Mouse (Mus musculus) ovary, postnatal 14 days (tissue): Measurements from ENCODE around the gene Cdon.
A peak's percentile ranks its signal among the peaks of the same experiment; 100 is the strongest.
"Not testable (repeated sequence)": the region's sequence is repeated elsewhere in the genome, so short reads cannot be mapped to it uniquely, and the experiment has no call there.

ENCODE experiments used
- DNase-seq: peaks from one replicate; pipeline ENCODE4 v3.0.0; 2022; ENCODE audit warnings: low spot score

Gene Cdon

DNA sequence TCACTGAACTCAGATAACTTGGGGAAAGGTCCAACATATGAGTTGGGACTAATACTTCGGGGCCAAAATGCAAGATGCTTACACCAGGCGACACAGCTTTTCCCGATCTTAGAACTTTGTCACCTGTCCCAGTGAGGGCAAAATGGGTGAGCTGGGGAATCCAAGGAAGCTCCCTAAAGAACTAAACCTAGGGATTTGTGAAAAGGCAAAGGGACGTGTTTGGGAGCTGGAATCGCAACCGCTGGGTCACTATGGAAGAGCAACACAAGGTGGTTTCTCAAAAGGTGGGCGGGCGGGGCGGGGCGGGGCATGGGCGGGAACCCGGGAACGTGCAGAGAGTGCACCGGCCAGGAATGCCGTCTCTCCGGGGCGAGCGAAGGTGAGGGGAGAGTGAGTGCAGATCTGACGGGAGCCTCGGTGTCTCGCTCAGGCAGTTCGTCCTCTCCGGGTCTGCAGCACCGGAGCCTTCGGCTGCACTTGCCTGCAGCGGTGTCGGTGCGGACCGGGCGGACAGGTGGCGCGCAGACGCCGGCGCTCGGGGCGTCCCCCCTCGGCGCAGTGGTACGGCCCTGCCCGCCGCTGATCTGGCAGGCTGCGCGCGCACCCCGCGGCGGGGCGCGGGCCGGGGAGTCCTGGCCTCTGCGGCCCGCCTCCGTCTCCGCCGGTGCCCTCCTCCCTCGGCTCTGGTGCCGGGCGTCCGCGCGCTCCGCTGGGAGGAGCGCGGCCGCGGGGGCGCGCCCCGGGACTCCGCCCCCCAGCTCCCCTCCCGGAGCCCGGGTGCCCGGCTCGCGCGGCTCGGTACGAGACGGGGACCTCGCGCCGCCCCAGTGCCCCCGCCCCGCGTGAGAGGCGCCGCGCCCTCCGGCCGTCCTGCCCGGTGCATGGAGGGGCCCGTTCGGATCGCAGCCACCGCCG is at the start of gene Cdon:
TSS of gene Cdon (plus strand) at position 324 of the 915 bp plus-strand sequence.
- peak; percentile 85 for DNase-seq

DNA sequence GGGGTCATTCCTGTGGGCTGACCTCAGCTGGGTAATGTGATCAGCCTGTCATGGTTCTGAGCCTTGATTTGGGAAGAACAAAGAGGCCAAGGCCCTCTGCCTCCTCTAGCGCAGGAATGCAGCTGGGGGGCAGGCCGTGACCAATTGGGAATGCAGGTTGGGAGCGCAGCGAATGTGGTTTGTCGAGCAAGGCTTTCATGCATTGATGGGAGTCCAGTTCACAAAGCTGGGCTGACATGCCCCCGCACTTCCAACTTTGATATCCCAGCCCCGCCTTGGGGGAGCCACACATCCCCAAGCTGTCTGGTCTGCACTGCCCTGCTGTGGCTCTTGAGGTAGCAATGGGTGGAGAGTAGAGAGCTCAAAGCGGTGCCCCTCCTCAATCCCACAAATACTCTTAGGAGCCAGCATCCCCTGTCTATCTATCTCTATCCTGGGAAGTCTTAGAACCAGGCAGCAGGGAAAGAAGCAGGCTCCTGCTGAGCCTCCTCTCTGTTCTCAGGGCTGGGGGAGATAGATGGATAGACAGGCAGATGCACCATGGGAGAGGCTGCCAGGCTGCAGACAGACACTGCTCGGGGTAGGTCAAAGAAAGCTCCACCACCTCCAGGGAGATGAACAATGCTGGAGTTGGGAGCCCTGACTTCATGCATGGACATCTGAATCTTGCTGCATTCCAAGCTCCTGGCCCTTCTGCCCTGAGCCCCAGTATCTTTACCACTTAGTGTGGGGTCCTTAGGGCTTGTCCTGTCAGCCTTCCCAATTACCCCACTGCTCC is 48.4 kb upstream of the Cdon start:
- DNase-seq, result no peak

DNA sequence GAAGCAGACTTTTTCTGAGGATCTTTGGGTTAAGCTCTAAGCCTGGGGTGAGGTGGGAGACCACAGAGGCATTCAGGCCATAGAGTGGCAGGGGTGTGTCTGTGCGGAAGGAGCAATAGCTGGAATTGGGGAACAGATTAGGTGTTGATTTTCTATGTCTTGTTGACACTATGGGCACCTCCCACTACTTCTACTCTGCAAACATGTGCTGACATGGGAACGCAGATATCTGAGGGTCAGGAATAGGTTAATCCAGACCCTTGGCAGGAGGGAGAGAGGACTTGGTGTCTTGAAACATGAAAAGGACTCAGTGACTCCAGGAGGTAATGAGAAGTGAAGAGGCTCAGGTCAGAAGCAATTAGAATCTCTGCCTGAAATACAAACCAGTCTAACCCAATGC is 43.0 kb upstream of the Cdon start:
- DNase-seq, result no peak

DNA sequence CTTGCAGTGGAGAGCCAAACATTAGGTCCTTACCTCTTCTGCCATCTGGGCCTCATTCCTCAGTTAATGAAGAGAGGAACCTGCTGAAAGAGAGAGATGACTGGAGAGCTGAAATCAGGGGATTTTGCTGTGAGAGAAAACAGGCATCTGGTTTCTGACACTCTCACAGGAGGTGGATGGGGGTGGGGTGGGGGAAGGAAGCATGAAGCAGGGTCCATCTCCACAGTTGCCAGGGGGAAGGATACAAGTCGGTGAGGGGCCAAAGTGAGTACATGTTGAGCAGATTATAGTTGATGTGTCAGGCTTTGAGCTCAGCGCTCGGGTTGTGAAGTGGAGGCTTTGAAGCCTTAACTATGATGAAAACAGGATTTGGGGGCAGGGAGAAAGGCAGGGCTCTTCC is 41.9 kb upstream of the Cdon start:
- DNase-seq, result no peak

DNA sequence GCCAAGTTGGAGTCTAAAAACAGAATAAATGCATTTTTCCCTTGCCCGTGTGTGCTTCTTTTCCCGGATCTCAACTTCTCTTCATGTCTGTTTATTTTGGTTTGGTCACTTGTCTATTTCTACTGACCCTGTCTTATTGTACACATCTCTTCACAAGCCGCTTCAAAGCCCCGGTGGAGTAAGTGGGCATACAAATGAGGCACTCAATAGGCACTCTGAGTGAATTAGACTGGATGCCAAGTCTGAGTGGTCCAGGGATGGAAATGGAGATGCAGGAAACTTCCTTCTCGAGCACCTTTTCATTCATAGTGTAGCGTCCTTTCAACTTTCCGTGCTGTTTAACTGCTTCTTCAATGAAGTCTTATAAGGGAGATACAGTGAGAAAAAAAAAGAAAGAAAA is 21.0 kb upstream of the Cdon start:
- no peak for DNase-seq

DNA sequence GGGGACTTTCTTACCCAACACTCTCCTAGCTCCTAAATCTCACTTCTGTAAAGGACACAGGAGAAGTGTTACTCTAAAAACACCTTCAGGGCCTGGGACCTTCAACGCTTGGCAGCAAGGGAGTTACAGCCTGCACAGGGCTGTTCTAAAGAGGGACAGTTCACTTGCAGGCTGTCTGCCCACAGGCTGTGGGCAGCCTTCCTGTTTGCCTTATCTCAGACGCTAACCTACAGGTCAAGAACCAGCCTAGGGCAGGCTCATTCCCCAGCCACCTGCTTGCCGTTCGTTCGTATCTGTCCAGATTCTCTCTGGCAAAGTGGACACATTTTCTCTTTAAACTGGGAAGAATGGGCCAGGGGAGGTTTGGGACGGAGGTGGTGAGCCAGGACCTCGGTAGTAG is 20.5 kb upstream of the Cdon start:
- DNase-seq, result no peak

DNA sequence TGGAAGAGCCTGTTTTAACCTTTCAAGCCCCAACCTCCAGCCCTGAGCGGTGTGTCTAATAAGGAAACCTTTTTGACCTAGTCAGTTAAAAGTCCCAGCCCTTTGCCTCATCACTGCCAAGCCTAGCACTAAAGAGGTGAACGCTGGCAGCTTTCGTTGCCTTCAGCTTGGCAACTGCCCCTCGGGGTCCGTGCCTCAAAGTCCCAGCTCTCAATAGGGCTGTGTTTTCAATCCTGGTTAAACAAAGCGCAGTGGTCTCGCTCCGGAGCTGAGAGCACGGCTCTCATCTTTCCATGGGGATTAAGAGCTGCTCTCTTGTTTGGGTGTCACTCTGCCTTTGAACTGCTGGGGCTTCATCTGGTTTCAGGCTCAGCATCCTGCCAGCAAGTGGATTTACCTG is 20.1 kb upstream of the Cdon start:
- no peak for DNase-seq

DNA sequence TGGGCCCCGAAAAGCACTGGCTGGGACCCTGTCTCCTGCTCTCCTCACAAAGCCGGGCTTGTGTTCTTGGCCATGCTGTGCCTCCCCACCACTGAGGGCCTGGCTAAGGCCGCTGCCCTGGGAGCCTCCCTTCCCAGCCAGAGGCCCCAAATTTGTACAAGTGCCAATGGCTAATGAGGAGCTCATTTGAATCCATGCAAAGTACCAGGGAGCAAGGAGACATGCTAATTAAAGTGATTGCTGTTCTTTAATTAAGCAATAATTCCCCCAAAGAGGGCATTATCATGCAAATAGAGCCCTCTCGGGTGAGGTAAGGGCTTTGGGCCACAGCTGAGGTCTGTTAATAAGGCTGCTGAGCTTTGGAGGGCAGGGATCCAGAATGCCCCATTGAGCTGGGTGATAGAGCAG is 18.3 kb upstream of the Cdon start:
- no peak for DNase-seq

DNA sequence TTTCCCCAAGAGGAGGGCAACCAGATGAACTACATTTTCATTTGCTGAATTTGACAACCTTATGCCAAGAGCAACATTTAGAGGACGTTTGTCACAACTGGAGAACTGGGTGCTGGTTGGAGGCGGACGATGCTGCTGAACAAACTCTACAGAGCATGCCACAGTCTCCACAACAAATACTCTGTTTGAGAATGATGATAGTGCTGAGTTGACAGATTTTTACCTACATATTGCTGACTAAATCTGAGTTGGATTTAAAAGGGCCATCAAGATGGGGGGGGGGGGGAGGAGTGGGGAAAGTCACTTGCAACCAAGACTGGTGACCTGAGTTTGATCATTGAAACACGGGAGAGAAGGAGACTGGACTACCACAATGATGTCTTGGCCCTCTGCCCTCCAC is 17.4 kb upstream of the Cdon start:
- DNase-seq, result no peak

DNA sequence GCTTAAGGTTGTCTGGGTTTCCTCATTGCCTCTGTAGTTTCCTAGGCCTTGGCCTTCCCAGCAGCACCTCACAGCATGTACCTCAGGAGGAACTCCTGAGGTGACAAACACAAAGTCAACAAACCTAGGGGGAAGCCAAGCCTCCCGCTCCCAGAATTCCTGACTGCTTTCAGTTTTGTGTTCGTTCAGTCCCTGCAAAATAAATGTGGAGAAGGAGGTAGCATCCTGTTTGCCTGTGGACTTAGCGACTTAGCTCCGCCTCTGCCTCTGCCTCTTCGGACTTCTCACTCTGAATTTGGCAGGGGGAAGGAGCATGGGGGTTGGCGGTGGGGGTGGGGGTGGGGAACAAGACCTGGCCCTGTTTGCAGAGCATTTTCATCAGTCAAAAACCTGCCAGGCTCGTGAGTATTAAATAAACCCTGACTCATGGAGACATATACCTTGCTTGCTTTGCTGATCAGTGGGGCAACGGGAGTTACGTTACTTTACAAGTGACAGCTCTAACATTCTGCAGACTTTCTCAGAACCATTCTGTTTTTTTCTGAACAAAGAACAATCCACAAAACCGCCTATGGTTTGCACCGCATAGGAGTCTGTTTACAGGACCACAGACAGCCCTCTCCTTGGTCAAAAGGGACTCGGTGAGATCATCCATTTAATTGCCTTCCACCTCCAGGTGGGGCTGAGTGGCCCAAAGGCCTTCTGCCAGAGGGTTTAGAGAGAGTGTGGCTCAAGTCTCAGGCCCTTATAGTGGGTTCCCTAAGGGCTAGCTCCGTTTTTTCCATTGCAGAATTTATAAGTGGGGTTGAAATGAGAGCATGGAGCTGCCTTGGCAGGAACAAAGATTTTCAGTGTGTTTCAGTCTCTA is 15.7 kb upstream of the Cdon start:
- no peak for DNase-seq

DNA sequence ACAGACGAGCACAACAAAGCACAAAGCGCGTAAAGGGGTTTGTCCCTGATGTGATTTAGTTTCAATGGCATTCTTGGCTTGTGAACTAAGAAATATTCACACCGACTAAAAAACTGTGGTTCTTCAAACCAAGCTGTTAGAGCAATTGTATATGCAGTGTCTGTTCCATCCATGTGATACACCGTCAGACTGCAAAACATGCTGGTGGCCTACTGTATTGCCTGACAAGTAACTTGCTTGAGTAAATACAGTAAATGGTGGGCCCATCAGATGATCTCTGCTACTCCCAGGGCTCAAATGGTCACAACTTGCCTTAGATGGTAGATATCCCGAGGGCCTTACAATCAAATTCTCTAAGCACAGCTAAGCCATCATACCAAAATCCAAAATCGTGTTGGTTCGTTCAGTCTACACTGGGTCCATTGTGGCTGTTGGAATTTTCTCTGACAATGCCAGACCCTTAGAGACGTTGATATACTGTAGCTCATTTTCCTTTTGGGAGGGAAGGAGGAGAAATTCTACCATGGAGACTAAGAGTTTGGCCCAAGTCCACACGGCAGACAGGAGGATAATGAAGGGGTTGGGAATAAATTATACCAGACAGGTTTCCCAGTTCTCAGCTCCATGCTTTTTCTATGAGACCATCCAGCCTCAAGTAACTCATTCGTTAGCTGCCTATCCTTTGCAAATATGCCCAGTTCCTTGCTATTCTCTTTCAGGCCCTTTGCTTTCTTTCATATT is 9.5 kb upstream of the Cdon start:
- no peak for DNase-seq

DNA sequence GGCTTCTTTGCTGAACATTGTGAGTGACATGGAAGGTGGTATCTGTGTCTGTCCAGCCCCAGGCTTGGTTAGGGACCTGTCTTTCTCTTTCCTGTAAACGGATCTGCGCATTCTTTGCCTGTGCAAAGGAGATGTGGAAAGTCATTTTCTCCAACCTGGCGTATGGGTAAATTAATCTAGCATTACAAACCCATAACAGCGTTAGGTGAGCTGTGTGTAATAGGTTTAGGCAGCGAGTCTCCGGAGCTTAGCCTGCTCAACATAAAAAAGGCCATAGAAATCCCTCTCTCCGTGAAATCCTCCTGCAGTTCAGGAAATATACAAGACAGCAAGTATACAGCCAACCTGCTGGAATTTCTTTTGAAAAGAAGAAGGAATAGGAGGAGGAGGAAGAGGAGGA is 9.0 kb upstream of the Cdon start:
- no peak for DNase-seq

DNA sequence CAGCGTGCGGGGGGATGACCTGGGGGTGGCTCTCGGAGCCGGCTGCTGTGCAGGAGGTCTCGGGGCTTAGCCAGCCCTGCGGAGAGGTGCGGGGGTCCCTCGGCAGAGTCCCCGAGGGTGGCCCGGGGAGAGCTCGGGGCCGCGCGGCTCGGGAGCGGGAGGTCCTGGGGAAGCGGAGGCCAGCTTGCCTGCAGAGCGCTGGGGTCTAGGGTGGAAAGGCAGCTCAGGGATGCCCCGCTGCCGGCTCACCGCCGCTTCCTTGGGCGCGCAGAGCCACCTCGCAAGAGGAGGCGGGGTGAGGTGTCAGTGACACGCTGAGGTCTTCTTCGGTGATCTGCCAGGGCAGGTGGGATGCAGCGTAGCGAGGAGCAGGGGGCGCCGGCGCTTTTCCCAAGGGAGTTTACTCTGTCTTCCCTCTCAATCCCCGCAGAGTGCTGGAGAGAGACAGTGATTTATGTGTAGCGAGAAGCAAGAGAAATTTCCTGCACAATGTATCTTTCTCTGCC is 855 bp downstream of the Cdon start:
- DNase-seq, result no peak

DNA sequence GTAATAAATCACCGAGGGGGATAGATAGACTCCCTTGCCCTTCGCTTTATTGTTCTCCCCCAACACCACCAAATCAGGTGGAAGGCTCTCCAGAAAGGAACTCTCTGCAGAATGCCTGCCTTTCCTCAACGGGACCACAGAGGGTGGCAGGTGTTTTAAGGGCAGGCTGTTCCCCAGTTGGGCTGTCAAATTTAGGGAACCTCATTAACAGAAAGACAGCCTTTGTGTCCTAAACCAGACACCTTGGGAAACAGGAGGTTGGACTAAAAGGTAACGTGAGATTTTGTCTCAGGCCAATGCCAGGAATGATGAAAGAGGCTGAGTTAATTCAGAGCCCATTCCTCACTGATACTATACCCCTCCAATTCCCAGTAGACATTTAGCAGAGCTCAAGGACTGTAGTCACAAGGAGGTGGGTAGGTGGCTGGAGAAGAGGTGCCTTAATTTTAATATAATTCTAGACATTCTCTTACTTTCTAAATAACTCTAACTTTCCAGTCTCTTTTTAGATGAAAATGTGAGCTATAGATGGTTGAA is 1.5 kb downstream of the Cdon start:
- no peak for DNase-seq

DNA sequence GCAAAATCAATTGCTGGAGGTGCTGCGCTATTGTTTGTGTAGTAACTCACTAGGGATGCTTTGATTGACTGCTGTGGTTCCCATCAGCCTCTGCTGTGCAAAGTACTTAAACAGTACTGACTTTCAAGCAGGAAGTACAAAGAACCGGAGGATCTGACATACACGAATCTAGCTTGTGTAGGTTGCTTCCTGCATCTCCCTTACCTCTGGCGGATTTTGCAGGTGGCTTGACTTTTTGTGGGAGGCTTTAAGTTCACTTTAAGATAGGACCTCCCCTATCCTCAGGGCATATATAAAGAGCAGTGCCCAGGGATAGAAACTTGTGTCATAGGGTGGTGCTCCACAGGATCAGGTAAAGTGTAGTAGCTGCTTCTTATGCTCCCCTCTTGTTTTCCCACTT is 2.3 kb downstream of the Cdon start:
- DNase-seq, result no peak

DNA sequence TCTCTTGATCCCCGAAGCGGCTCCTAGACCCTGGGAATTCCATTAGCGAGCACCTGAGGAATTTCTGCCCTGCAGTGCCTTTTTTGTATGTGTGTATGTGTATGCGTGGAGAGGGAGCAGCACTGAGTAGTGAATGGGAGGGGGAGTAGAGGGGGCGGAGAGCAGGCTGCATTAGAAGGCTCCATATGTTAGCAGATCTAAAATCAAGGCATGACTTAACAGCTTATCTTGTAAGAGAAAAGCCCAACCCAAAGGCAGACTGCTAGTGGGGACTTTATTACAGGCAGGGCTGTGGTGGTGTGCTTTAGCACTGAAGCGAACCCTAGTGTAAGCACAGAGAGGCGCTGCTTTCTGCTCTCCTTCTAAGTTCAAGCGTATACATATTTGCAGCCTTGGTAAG is 3.7 kb downstream of the Cdon start:
- DNase-seq, result no peak

DNA sequence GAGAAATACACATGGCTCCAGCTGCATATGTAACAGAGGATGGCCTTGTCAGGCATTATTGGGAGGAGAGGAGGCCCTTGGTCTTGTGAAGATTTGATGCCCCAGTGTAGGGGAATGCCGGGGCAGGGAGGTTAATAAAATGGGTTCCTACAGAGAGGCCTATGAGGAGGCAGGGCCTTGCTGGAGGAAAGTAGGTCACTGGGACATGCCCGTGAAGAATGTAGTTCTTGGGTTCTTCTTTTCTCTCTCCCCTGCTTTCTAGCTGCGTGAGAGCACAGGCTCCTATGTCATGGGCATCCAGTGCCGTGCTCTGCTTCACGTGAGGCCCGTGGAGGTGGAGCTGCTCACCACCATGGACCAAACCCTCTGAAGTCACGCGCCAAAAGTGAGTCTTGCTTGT is 9.5 kb downstream of the Cdon start:
- no peak for DNase-seq

DNA sequence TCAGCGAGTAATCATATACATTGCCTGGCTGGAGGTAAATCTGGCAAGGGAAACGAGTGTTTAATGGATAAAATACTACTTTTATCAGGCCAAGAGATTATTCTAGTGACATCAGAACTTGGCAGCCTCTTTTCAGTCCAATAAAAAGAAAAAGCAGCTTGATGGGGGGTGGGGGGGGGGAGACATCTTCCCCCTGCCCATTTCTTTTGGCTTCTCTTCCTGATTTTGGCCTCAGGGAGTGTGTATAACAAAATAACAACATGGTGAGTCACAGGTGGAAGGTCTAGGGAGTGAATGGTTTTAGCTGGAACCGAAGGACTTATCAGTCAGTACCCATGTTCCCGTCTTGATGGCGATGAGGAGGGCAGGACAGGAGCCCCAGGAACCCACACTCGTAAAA is 10.5 kb downstream of the Cdon start:
- DNase-seq, result no peak

DNA sequence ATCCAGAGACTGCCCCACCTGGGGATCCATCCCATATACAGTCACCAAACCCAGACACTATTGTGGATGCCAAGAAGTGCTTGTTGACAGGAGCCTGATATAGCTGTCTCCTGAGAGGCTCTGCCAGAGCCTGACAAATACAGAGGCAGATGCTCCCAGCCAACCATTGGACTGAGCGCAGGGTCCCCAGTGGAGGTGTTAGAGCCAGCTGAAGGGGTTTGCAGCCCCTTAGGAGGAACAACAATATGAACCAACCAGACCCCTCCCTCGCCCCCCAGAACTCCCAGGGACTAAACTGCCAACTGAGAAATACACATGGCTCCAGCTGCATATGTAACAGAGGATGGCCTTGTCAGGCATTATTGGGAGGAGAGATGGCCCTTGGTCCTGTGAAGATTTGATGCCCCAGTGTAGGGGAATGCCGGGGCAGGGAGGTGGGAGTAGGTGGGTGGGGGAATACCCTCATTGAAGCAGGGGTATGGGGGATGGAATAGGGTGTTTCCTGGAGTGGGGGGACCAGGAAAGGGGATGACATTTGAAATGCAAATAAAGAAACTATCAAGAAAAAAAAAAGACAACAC is 11.9 kb downstream of the Cdon start:
- not testable (repeated sequence) for DNase-seq

DNA sequence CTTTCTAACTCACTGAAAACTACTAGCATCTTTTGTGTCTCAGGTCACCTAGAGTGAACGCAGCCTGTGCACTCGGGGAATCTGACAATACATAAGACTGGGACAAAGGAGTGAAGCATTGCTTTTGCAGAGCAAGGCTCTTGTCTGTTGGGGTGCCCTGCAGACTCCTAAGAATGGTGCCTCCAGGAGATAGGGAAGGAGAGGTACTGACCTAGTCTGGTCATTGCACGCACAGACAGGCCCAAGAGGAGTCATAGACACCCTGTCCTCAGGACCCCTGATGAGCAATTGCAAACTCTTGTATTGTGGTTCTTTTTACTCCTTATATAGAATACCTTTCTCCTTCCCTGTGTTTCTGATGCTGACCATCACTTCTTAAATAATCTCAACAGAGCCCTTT is 13.4 kb downstream of the Cdon start:
- DNase-seq, result no peak

DNA sequence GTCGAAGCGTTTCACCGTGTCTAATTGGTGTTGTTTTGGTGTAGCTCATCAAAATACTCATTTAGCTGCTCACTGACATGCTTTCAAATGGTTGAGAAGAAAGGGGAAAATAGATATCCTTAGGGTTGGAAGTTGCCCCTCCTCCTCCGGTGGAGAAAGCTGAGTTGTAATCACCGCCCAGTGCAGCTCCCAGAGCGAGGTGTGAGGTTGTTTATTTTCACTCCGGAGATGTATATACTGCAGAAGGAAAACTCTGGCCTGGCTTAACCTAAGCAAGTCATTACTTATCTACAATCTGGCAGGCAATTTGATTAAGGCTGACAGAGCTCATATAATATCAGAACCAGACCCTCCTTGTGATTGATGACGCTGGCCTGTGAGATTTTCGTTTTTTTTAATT is 14.6 kb downstream of the Cdon start:
- DNase-seq, result no peak
